Mouse (Mus musculus): ENCODE measurements around the gene Atp8b3.

GRCm38 (mm10) chr10:80583047-80583446, 44.1 kb upstream of the Atp8b3 start:
- TF ChIP-seq GATA1 (IDR thresholded peaks at IDR 0.05; ENCODE audit: low read length) (no peak), TAL1 (IDR thresholded peaks at IDR 0.05; ENCODE audit: low read length) (no peak)

All from erythroblast, embryonic 14.5 days (primary cell).